Mouse (Mus musculus) mouse trophoblast stem cell (cell line): ENCODE results near the gene Aco1.
"Not testable (repeated sequence)": the region's sequence is repeated elsewhere in the genome, so short reads cannot be mapped to it uniquely, and the experiment has no call there.

Experiments used
- in situ Hi-C, 2 experiments: fragments of 300-500 bp; cut with MseI, MboI; formaldehyde crosslinking; loops; 2 replicates in 1 of 2; 3 replicates in 1 of 2; pipeline ENCODE4 v1.15.1; 2025

Aco1 gene

DNA sequence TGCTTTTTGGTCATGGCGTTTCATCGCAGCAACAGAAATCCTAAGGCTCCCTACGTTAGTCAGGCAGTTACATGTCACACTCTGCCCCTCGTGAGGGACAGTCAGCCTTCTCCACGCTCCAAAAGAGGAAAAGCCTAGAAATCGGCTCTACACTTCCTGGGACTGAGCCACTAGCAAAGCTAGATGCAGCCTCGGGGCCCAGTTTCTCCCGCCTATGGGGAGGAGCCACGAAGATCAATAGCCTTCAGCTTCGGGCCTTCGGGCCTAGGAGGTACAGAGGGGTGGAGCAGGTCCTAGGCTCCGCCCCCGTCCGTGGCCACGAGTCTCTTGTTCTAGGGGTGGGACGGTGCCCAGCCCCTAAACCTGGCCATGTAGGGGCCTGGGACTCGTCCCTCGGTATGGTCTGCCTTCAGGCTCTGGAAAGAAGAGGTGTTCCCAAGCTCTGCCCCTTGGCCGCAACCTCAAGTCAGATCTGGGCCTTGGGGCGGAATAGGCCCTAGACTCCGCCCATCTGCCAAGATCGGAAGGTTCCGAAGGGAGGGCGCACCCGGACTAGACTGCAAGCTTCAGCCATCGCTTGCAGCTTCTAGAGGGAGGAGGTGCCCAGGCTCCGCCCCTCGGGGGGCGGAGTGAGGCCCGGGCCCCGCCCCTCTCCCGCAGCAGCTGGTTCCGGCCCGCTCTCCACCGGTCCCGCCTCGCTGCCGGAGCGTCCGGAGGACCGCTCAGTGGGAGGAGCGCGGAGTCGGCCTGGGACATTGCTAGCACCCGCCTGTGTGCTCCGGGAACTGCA, at the start of gene Aco1:
TSS of gene Aco1 (plus strand) at position 339 of the 790 bp plus-strand sequence.
- in situ Hi-C loops, result no loop called here

DNA sequence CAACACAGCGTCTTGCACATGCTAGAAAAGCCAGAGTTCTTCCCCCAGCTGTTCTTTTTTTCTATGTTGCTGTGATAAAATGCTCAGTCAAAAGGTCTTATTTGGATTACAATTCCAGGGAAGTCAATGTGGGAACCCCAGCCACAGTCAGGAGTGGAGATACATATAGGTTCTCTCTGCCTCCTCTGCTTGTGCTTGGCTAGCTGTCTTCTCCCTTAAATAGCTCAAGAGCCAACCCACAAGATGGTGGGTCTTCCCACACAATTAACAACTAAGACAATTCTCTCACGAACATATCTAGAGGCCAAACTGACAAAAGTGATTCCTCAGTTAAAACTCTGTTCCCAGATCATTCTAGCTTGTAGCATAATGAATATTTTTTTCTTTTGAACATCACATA, 47.9 kb upstream of the Aco1 start:
- in situ Hi-C loops, result no loop called here

DNA sequence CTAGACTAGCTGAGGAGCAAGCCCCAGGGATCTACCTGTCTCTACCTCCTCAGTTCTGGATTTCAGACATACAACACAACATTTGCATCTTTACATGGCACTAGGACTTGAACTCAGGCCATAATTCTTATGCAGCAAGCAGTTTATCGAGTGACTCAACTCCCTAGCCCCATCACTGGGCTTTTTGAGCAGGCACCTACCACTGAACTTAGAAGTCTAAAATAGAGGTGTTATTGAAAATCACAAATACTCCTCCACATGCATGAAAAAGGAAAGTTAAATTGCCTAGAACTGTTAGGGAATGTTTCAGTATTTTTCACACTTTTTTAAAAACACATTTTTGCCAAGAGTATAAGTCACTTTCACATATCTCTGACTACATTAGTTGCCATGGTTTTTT, 39.9 kb upstream of the Aco1 start:
- in situ Hi-C loops, result no loop called here

DNA sequence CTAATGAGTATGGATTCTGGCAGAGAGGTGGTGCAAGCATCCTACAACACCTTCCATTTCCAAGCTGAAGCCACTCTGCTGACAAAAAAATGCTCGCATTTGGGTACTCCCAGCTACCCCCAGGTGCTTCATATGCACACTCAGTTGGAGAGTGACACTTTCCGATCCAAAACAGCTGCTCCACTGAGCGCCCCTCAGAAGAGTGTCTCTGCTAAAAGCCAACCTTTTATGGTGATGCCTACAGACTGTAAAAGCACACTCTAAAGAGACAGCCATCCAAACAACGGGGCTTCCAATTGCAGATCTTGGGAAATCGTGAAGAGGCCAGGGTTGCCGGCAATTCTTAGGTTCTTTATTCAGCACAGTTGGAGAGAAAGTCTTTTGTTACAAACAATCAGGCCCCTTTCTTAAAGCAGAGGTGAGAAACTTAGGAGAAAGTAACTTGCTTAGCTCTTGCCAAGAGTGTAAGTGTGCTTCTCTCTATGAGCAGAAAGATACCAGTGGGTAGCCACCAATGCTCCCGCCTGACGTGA, 36.8 kb upstream of the Aco1 start:
- in situ Hi-C loops, result no loop called here

- in situ Hi-C loops, result no loop called here
Measured at GRCm38 (mm10) chr4:40108030-40108429, 34.9 kb upstream of the Aco1 start.

GRCm38 (mm10) chr4:40113173-40113572, 29.7 kb upstream of the Aco1 start:
- in situ Hi-C loops, result no loop called here

- in situ Hi-C loops, result no loop called here
Measured at GRCm38 (mm10) chr4:40121221-40121620, 21.7 kb upstream of the Aco1 start.

DNA sequence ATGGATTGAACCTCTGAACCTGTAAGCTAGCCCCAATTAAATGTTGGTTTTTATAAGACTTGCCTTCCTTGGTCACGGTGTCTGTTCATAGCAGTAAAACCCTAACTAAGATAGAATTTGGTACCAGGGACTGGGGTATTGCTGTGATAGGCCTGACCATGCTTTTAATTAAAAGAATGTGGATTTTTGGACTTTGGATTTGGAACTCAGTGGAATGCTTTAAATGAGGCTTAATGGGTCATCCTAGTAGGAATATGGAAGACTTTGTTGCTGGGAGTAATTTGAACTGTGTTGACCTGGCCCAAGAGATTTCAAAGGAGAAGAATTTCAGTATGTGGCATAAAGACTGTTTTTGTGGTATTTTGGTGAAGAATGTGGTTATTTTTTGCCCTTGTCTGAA, 20.6 kb upstream of the Aco1 start:
- in situ Hi-C loops, result not testable (repeated sequence)

GRCm38 (mm10) chr4:40134468-40135102, 8.3 kb upstream of the Aco1 start:
- in situ Hi-C loops, result no loop called here

GRCm38 (mm10) chr4:40136519-40136918, 6.4 kb upstream of the Aco1 start:
- in situ Hi-C loops, result no loop called here

- in situ Hi-C loops, result no loop called here
Measured at GRCm38 (mm10) chr4:40139663-40140255, 3.1 kb upstream of the Aco1 start.

DNA sequence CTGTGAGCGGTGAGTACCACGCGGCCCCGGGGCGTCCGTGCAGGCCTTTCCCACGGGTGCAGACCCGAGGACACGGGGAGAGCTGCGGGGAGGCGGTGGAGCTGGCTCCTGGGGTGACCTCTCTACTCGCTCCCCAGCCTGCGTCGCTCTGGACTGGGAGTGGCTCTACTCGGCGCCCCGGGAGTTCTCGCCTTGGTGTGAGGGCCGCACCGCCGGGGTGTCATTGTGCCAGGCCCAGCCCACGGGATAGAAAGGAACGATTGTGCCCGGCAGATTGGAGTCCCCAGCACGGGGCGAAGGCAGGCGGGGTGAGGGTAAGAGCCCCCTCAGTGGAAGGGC, 621 bp downstream of the Aco1 start:
- in situ Hi-C loops, result no loop called here

- in situ Hi-C loops, result no loop called here
Measured at GRCm38 (mm10) chr4:40144543-40144942, 1.7 kb downstream of the Aco1 start.

DNA sequence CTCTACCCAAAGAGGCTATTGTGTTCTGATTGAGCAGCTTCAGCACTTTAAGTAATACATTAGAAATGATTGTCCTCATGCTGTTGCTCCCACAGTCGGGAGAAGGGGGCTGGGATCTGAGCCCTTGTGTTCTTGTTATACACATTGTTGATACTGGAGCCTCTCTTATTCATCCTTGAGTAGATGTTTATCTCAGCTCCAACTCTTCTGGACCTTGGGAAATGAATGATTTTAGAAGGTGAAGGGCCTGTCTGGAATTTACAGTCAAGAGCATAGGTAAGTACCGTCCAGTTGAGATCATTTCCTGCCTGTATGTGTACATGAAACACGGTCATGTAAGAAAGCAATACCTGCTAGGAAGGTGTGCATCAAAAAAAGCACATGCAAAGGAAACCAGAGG, 2.1 kb downstream of the Aco1 start:
- in situ Hi-C loops, result no loop called here

DNA sequence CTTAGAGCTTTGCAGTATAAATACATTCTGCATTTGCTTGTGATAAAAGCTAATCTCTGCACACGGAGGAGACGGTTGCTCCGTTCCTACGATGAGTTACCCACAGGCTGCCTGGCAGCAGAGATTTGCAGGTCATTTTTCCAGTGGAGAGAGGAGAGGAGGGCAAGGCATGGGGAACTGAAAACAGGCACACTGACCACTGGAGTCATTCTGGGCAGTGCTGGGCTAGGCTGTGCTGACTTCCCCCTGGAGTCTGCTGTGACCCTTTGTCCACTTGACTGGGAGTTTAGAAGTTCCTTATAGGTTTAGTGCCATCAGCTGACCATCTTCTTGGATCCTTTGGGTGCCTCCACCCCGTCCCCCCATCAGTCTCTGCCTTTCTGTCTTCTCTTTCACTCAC, 5.4 kb downstream of the Aco1 start:
- in situ Hi-C loops, result no loop called here

- in situ Hi-C loops, result no loop called here
Measured at GRCm38 (mm10) chr4:40150046-40150445, 7.2 kb downstream of the Aco1 start.

DNA sequence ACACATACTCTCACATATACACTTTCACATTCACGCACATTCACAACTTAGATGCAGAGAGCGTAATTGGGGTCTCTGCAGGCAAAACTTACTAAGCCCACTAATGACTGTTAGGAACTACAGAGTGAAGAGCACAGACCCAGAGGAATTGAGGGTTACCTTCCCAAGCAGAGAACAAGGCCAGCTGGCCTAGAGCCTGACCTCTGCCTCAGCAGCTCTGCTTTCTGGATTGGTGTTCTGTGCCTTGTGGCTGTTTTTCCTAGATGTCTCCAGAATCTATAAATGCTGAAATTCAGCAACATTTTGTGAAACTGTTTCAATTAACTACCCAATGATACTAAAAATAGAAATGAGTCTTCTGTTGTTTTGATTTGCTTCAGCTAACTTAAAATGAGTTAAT, 9.9 kb downstream of the Aco1 start:
- in situ Hi-C loops, result no loop called here

DNA sequence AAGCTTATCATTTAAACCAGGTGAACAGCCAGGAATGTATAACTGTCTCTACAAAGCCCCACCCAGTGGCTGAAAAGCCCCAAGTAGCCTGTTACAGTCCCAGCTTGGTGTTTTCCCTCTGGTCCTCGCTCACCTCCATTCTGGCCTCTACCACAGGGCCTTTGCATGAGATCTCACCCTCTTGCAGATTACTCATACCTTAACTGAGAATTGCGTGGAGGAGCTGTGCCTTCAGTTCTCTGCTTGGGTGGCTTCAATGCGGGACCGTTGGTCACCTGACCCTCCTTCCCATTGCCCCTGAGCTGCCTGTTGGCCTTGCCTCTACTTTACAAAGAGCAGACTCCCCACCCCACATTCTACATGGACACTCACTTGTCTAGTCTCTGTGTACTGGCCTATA, 10.6 kb downstream of the Aco1 start:
- in situ Hi-C loops, result no loop called here

- in situ Hi-C loops, result no loop called here
Measured at GRCm38 (mm10) chr4:40154751-40155150, 11.9 kb downstream of the Aco1 start.

GRCm38 (mm10) chr4:40155467-40155999, 12.7 kb downstream of the Aco1 start:
- in situ Hi-C loops, result no loop called here

- in situ Hi-C loops, result no loop called here
Measured at GRCm38 (mm10) chr4:40156153-40156552, 13.3 kb downstream of the Aco1 start.
